Comparison of ENCODE assay signal across 1 mouse cellular context in the genomic region with DNA sequence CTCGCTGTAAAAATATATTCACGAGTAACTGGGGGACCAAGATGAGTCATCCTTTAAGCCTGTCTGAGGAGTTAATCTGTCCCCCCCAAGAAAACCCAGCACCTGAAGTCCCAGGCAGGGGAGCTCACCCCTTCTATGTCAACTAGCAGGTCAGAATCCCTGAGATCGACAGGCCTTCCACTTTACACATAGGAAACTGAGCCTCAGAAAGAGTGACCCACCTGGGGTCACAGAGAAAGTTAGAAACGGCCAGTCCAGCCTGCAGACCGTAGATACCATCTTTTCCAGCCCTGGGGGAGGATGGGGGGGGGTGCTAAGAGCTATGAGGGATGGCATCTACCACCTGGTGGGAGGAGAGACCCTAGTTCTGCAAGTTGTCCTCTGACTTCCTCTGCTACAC.
TF ChIP-seq lines count a peak whose summit lies in the region.

No protein-coding gene starts in this region.

TF ChIP-seq in myocyte, 11 proteins besides CTCF, POLR2A, EP300 and RAD21 (continued from another document):
- no peak for TF ChIP-seq MYOG (IDR thresholded peaks at IDR 0.05; ENCODE audit: control insufficient read depth in 1 of 3, insufficient read depth in 1 of 3, insufficient read length in 2 of 3, low read depth in 2 of 3)
- TF ChIP-seq MAX (IDR thresholded peaks at IDR 0.05; ENCODE audit: low read depth): no peak
- TF ChIP-seq MYOD1 (IDR thresholded peaks at IDR 0.05; ENCODE audit: control insufficient read depth in 1 of 3, insufficient read length in 2 of 3, low read depth in 2 of 3): no peak
- TF ChIP-seq CEBPB (IDR thresholded peaks at IDR 0.05; ENCODE audit: insufficient read depth, poor library complexity, severe bottlenecking): no peak
- TF ChIP-seq POLR2AphosphoS2 (IDR thresholded peaks at IDR 0.05; ENCODE audit: insufficient read length, low read depth): no peak
